Mouse (Mus musculus) ES-Bruce4 (cell line): ENCODE results near the gene Sez6l.

ENCODE experiments used
- CTCF ChIP-seq: IDR thresholded peaks from one replicate; pipeline ENCODE4 v1.8.1; 2011; ENCODE audit warnings: low read depth, low read length
- EP300 ChIP-seq: IDR thresholded peaks from 2 replicates; pipeline ENCODE4 v1.6.1; 2011; ENCODE audit warnings: low read depth, low read length; ENCODE audit not compliant: insufficient read depth
- POLR2A ChIP-seq: IDR thresholded peaks from one replicate; pipeline ENCODE4 v1.8.1; 2011; ENCODE audit warnings: low read length; ENCODE audit not compliant: insufficient read depth

GRCm38 (mm10) chr5:112525271-112525670, 51.7 kb downstream of the Sez6l start:
- TF ChIP-seq POLR2A (no peak), EP300 (no peak), CTCF (no peak)
